Mouse (Mus musculus) stomach, embryonic 16.5 days (tissue): ENCODE measurements at regions not wholly inside any gene's neighbourhood (a gene's known extent, or its start where the extent isn't known, plus 50 kb on each side); places are given as distances from the start of the nearest gene placed in this dataset.

Source experiments
- ATAC-seq: fragments of 200-750 bp; cut with Nextera tagmentation; 2 replicates; pipeline ENCODE4 v1.8.0; 2017; ENCODE audit warnings: moderate number of reproducible peaks, moderate TSS enrichment; ENCODE audit not compliant: insufficient read depth, low FRiP score
- H3K27ac ChIP-seq: fragments of 300-500 bp; sonication (generic); 2 replicates; pipeline ENCODE4 v1.5.1; 2014; ENCODE audit warnings: low read length
- H3K27me3 ChIP-seq: fragments of 300-500 bp; sonication (generic); 2 replicates; pipeline ENCODE4 v1.6.1; 2014; ENCODE audit warnings: low read length, control low read depth, mixed read lengths; ENCODE audit not compliant: control insufficient read depth, insufficient read depth
- H3K36me3 ChIP-seq: fragments of 300-500 bp; sonication (generic); 2 replicates; pipeline ENCODE4 v1.6.1; 2014; ENCODE audit warnings: low read length; ENCODE audit not compliant: control insufficient read depth, insufficient read depth
- H3K4me1 ChIP-seq: fragments of 300-500 bp; sonication (generic); 2 replicates; pipeline ENCODE4 v1.6.1; 2014; ENCODE audit warnings: low read length, control low read depth, mixed read lengths; ENCODE audit not compliant: control insufficient read depth, insufficient read depth
- H3K4me2 ChIP-seq: fragments of 300-500 bp; sonication (generic); 2 replicates; pipeline ENCODE4 v1.6.1; 2014; ENCODE audit warnings: low read depth, low read length, mixed read lengths
- H3K4me3 ChIP-seq: fragments of 300-500 bp; sonication (generic); replicated peaks from 2 replicates; pipeline ENCODE4 v1.5.1; 2014; ENCODE audit warnings: mild to moderate bottlenecking, low read length
- H3K9ac ChIP-seq: fragments of 300-500 bp; sonication (generic); 2 replicates; pipeline ENCODE4 v1.6.1; 2014; ENCODE audit warnings: low read length
- H3K9me3 ChIP-seq: fragments of 300-500 bp; sonication (generic); replicated peaks from 2 replicates; pipeline ENCODE4 v1.6.1; 2016; ENCODE audit warnings: low read length, control low read depth; ENCODE audit not compliant: control insufficient read depth
- WGBS: fragments of 180-500 bp; shearing (Covaris S2); extraction: QIAGEN DNeasy Blood & Tissue Kit; methylation state at CpG from one replicate; pipeline ENCODE4 v1.1.7; 2014; 5-methylcytosine and 5-hydroxymethylcytosine counted together

- Histone ChIP-seq H3K27ac (no peak overlapping the region), H3K36me3 (no peaks in the 10 kb centered on the region), H3K9me3 (no peaks in the 10 kb centered on the region), H3K27me3 (no peaks in the 10 kb centered on the region), H3K4me3 (no peak overlapping the region), H3K9ac (no peak overlapping the region), H3K4me2 (no peak overlapping the region), H3K4me1 (peaks cover 14% of the 10 kb centered on the region; the same call in 1 of the 2 replicates)
- 53% methylated on average over 3 of the region's 3 CpGs for WGBS
- ATAC-seq: no peak
Measured at GRCm38 (mm10) chr16:76220466-76220865, 153.2 kb downstream of the Nrip1 start.

- no peak overlapping the region for H3K27ac ChIP-seq
Measured at GRCm38 (mm10) chr16:76219233-76219632, 154.4 kb downstream of the Nrip1 start.

GRCm38 (mm10) chr16:76218310-76219170, 155.1 kb downstream of the Nrip1 start:
- 0 out of 2 replicates have a peak, but pooled peaks cover under 1% of the 10 kb centered on the region for H3K4me1 ChIP-seq
- 76% methylated on average over 11 of the region's 11 CpGs for WGBS
- H3K4me3 ChIP-seq: no peak overlapping the region
- H3K27ac ChIP-seq: no peak overlapping the region
- no peaks in the 10 kb centered on the region for H3K27me3 ChIP-seq
- no peak overlapping the region for H3K9ac ChIP-seq
- no peaks in the 10 kb centered on the region for H3K9me3 ChIP-seq
- no peak for ATAC-seq
- no peak overlapping the region for H3K4me2 ChIP-seq
- H3K36me3 ChIP-seq: no peaks in the 10 kb centered on the region

More at GRCm38 (mm10) chr16:76219233-76219632, 154.4 kb downstream of the Nrip1 start:
- Histone ChIP-seq H3K9me3 (no peaks in the 10 kb centered on the region), H3K36me3 (no peaks in the 10 kb centered on the region), H3K9ac (no peak overlapping the region), H3K4me1 (peaks cover 5% of the 10 kb centered on the region; the same call in 1 of the 2 replicates), H3K27me3 (no peaks in the 10 kb centered on the region), H3K4me2 (no peak overlapping the region), H3K4me3 (no peak overlapping the region)
- no peak for ATAC-seq

- Histone ChIP-seq H3K27me3 (no peaks in the 10 kb centered on the region), H3K27ac (peak overlapping the region; percentile 42; the same call in 1 of the 2 replicates), H3K9me3 (no peaks in the 10 kb centered on the region), H3K4me1 (no peaks in the 10 kb centered on the region), H3K4me3 (no peak overlapping the region; the same call in 1 of the 2 replicates), H3K36me3 (no peaks in the 10 kb centered on the region), H3K4me2 (peak overlapping the region; percentile 42; the same call in 1 of the 2 replicates), H3K9ac (no peak overlapping the region)
- 22% methylated on average over 9 of the region's 9 CpGs for WGBS
- ATAC-seq: no peak
Measured at GRCm38 (mm10) chr16:76216184-76216583, 157.4 kb downstream of the Nrip1 start.

- no peaks in the 10 kb centered on the region for H3K9me3 ChIP-seq
- no peaks in the 10 kb centered on the region for H3K4me1 ChIP-seq
- no peak overlapping the region for H3K4me2 ChIP-seq
- no peak for ATAC-seq
- no peaks in the 10 kb centered on the region for H3K36me3 ChIP-seq
- WGBS: 55% methylated on average over 5 of the region's 5 CpGs
- no peaks in the 10 kb centered on the region for H3K27me3 ChIP-seq
- no peak overlapping the region for H3K27ac ChIP-seq
- no peak overlapping the region for H3K9ac ChIP-seq
- no peak overlapping the region for H3K4me3 ChIP-seq
Measured at GRCm38 (mm10) chr16:76215558-76215957, 158.1 kb downstream of the Nrip1 start.

- H3K36me3 ChIP-seq: no peaks in the 10 kb centered on the region
- peak; percentile 72; the same call in 1 of the 2 replicates for ATAC-seq
- no peak overlapping the region for H3K4me3 ChIP-seq
- 30% methylated on average over 11 of the region's 11 CpGs for WGBS
- H3K27ac ChIP-seq: peak overlapping the region; percentile 12; the same call in 1 of the 2 replicates
- no peaks in the 10 kb centered on the region for H3K9me3 ChIP-seq
- no peak overlapping the region for H3K9ac ChIP-seq
- no peaks in the 10 kb centered on the region for H3K4me1 ChIP-seq
- H3K27me3 ChIP-seq: no peaks in the 10 kb centered on the region
- no peak overlapping the region for H3K4me2 ChIP-seq
Measured at GRCm38 (mm10) chr16:76201773-76202571, 171.7 kb downstream of the Nrip1 start.

GRCm38 (mm10) chr16:76200801-76201728, 172.6 kb downstream of the Nrip1 start:
- peak overlapping the region; percentile 12; the same call in 1 of the 2 replicates for H3K27ac ChIP-seq
- no peak overlapping the region for H3K4me2 ChIP-seq
- ATAC-seq: peak; percentile 63; the same call in 1 of the 2 replicates
- no peaks in the 10 kb centered on the region for H3K36me3 ChIP-seq
- no peaks in the 10 kb centered on the region for H3K9me3 ChIP-seq
- H3K27me3 ChIP-seq: no peaks in the 10 kb centered on the region
- WGBS: 37% methylated on average over 9 of the region's 9 CpGs
- no peaks in the 10 kb centered on the region for H3K4me1 ChIP-seq
- H3K9ac ChIP-seq: no peak overlapping the region
- no peak overlapping the region for H3K4me3 ChIP-seq

- WGBS: 62% methylated on average over 3 of the region's 3 CpGs
- no peak overlapping the region for H3K4me3 ChIP-seq
Measured at GRCm38 (mm10) chr16:76200268-76200667, 173.4 kb downstream of the Nrip1 start.

More at GRCm38 (mm10) chr16:76200268-76200667, 173.4 kb downstream of the Nrip1 start:
- Histone ChIP-seq H3K9me3 (no peaks in the 10 kb centered on the region), H3K4me2 (no peak overlapping the region), H3K27me3 (no peaks in the 10 kb centered on the region), H3K4me1 (no peaks in the 10 kb centered on the region), H3K27ac (no peak overlapping the region), H3K9ac (no peak overlapping the region), H3K36me3 (no peaks in the 10 kb centered on the region)
- ATAC-seq: no peak
